Mouse (Mus musculus) MEL (cell line): ENCODE measurements around the gene Stmnd1. TPM values are rescaled to one million over a fixed set of nuclear protein-coding genes. Genes with fewer than 3 reads are reported as not detected.

Experiments
- DNase-seq: peaks from one replicate; pipeline ENCODE4 v3.0.0; 2011; ENCODE audit warnings: low read depth, low spot score
- H3K27ac ChIP-seq: 2 replicates; pipeline ENCODE4 v1.5.1; 2012; ENCODE audit warnings: low read depth, mild to moderate bottlenecking, control low read depth, low read length, moderate library complexity; ENCODE audit not compliant: control insufficient read depth
- H3K27me3 ChIP-seq, 2 experiments: fragments of 150-350 bp in 1 of 2; sonication (generic) in 1 of 2; 2 replicates each; pipeline ENCODE4 v1.6.1; 2012; ENCODE audit warnings: low read length in 2 of 2, mild to moderate bottlenecking in 2 of 2, improper control_type of control experiment in 1 of 2, moderate library complexity in 1 of 2; ENCODE audit not compliant: insufficient read depth in 2 of 2, control insufficient read depth in 1 of 2
- H3K36me3 ChIP-seq, 2 experiments: 2 replicates each; pipeline ENCODE4 v1.6.1; 2012 to 2014; ENCODE audit warnings: low read length in 2 of 2, improper control_type of control experiment in 1 of 2, inconsistent platforms in 1 of 2, mild to moderate bottlenecking in 1 of 2; ENCODE audit not compliant: insufficient read depth in 2 of 2, control insufficient read depth in 1 of 2
- H3K4me1 ChIP-seq, 2 experiments: fragments of 150-350 bp in 1 of 2; sonication (generic) in 1 of 2; 2 replicates each; pipeline ENCODE4 v1.6.1; 2012; ENCODE audit warnings: low read length in 2 of 2, improper control_type of control experiment in 1 of 2, mild to moderate bottlenecking in 1 of 2; ENCODE audit not compliant: insufficient read depth in 2 of 2, control insufficient read depth in 1 of 2
- H3K4me3 ChIP-seq, 2 experiments: fragments of 150-350 bp in 1 of 2; sonication (generic) in 1 of 2; 2 replicates each; pipeline ENCODE4 v1.5.1; 2012; ENCODE audit warnings: low read depth in 2 of 2, low read length in 2 of 2, mild to moderate bottlenecking in 2 of 2, moderate library complexity in 2 of 2, control low read depth in 1 of 2, improper control_type of control experiment in 1 of 2; ENCODE audit not compliant: control insufficient read depth in 1 of 2, insufficient read depth in 1 of 2
- H3K79me2 ChIP-seq: 2 replicates; pipeline ENCODE4 v1.6.1; 2012; ENCODE audit warnings: mild to moderate bottlenecking, low read length, moderate library complexity; ENCODE audit not compliant: control insufficient read depth, poor library complexity, insufficient read depth
- H3K9ac ChIP-seq: 2 replicates; pipeline ENCODE4 v1.6.1; 2012; ENCODE audit warnings: low read depth, mild to moderate bottlenecking, control low read depth, low read length, moderate library complexity; ENCODE audit not compliant: control insufficient read depth, poor library complexity, severe bottlenecking
- H3K9me3 ChIP-seq: fragments of 150-350 bp; sonication (generic); replicated peaks from 2 replicates; pipeline ENCODE4 v1.6.1; 2012; ENCODE audit warnings: mild to moderate bottlenecking, low read length, improper control_type of control experiment, moderate library complexity; ENCODE audit not compliant: insufficient read depth
- BHLHE40 ChIP-seq: IDR thresholded peaks from 2 replicates; pipeline ENCODE4 v1.6.1; 2012; ENCODE audit warnings: low read depth, mild to moderate bottlenecking, inconsistent platforms, low read length, improper control_type of control experiment, borderline replicate concordance
- CHD2 ChIP-seq: IDR thresholded peaks from 2 replicates; pipeline ENCODE4 v1.6.1; 2011; ENCODE audit warnings: low read length, improper control_type of control experiment
- CTCF ChIP-seq, 3 experiments: IDR thresholded peaks in 2 of 3; conservative IDR thresholded peaks in 1 of 3; 2 replicates each; pipeline ENCODE4 v1.5.1; 2011 to 2012; ENCODE audit warnings: low read length in 3 of 3, low read depth in 2 of 3, mild to moderate bottlenecking in 2 of 3, improper control_type of control experiment in 1 of 3, inconsistent platforms in 1 of 3, mixed read lengths in 1 of 3, moderate library complexity in 1 of 3; ENCODE audit not compliant: control insufficient read depth in 1 of 3, insufficient read depth in 1 of 3, poor library complexity in 1 of 3, severe bottlenecking in 1 of 3
- ELF1 ChIP-seq: IDR thresholded peaks from 2 replicates; pipeline ENCODE4 v1.6.1; 2014; ENCODE audit warnings: low read depth, mild to moderate bottlenecking, inconsistent platforms, low read length, improper control_type of control experiment, moderate library complexity
- GABPA ChIP-seq: IDR thresholded peaks from 2 replicates; pipeline ENCODE4 v1.6.1; 2012; ENCODE audit warnings: low read depth, mild to moderate bottlenecking, inconsistent platforms, low read length, improper control_type of control experiment, moderate library complexity
- GATA1 ChIP-seq: IDR thresholded peaks from 2 replicates; pipeline ENCODE4 v1.6.1; 2011; ENCODE audit warnings: low read depth, low read length, improper control_type of control experiment
- MAFK ChIP-seq: IDR thresholded peaks from 2 replicates; pipeline ENCODE4 v1.6.1; 2011; ENCODE audit warnings: low read depth, mild to moderate bottlenecking, low read length, improper control_type of control experiment, borderline replicate concordance
- MAX ChIP-seq: IDR thresholded peaks from 2 replicates; pipeline ENCODE4 v1.6.1; 2011; ENCODE audit warnings: low read length, improper control_type of control experiment
- MEF2A ChIP-seq: IDR thresholded peaks from 2 replicates; pipeline ENCODE4 v1.6.1; 2014; ENCODE audit warnings: low read depth, mild to moderate bottlenecking, inconsistent platforms, low read length, improper control_type of control experiment; ENCODE audit not compliant: poor library complexity, insufficient replicate concordance, severe bottlenecking; ENCODE audit errors: extremely low read depth
- MXI1 ChIP-seq: IDR thresholded peaks from 2 replicates; pipeline ENCODE4 v1.6.1; 2011; ENCODE audit warnings: mild to moderate bottlenecking, low read depth, low read length, improper control_type of control experiment
- POLR2AphosphoS2 ChIP-seq: IDR thresholded peaks from 2 replicates; pipeline ENCODE4 v1.6.1; 2011; ENCODE audit warnings: low read length, improper control_type of control experiment
- RAD21 ChIP-seq: IDR thresholded peaks from 2 replicates; pipeline ENCODE4 v1.6.1; 2011; ENCODE audit warnings: mild to moderate bottlenecking, low read depth, low read length, improper control_type of control experiment
- SMC3 ChIP-seq: IDR thresholded peaks from 2 replicates; pipeline ENCODE4 v1.6.1; 2011; ENCODE audit warnings: low read depth, low read length, improper control_type of control experiment
- TCF12 ChIP-seq: IDR thresholded peaks from 2 replicates; pipeline ENCODE4 v1.6.1; 2014; ENCODE audit warnings: low read depth, mild to moderate bottlenecking, inconsistent platforms, low read length, improper control_type of control experiment, moderate library complexity
- UBTF ChIP-seq: IDR thresholded peaks from 2 replicates; pipeline ENCODE4 v1.6.1; 2012; ENCODE audit warnings: low read depth, mild to moderate bottlenecking, inconsistent platforms, low read length, improper control_type of control experiment, moderate library complexity, borderline replicate concordance; ENCODE audit not compliant: insufficient read depth
- USF1 ChIP-seq: IDR thresholded peaks from 2 replicates; pipeline ENCODE4 v1.6.1; 2014; ENCODE audit warnings: low read depth, mild to moderate bottlenecking, inconsistent platforms, low read length, improper control_type of control experiment, moderate library complexity
- ZC3H11A ChIP-seq: IDR thresholded peaks from 2 replicates; pipeline ENCODE4 v1.6.1; 2012; ENCODE audit warnings: low read depth, mild to moderate bottlenecking, inconsistent platforms, low read length, improper control_type of control experiment
- ZKSCAN1 ChIP-seq: IDR thresholded peaks from 2 replicates; pipeline ENCODE4 v1.6.1; 2012; ENCODE audit warnings: low read depth, mild to moderate bottlenecking, inconsistent platforms, low read length, improper control_type of control experiment, moderate library complexity
- ZMIZ1 ChIP-seq: IDR thresholded peaks from 2 replicates; pipeline ENCODE4 v1.6.1; 2012; ENCODE audit warnings: low read depth, mild to moderate bottlenecking, inconsistent platforms, low read length, improper control_type of control experiment, moderate library complexity
- polyA plus RNA-seq, 2 experiments: library from polyadenylated mRNA; stranded (reverse) in 1 of 2; unstranded in 1 of 2; fragments of >175 nt in 1 of 2; fragments of >200 nt in 1 of 2; gene quantifications; 2 replicates each; pipeline versions ENCODE4 v1.2.1 to v1.2.4; 2012; ENCODE audit warnings: low replicate concordance in 2 of 2, low read depth in 1 of 2; ENCODE audit not compliant: insufficient read length in 2 of 2, insufficient read depth in 1 of 2, missing spikeins in 1 of 2
- total RNA-seq: library from RNA; depleted of rRNA; stranded (reverse); fragments of 300-350 nt; gene quantifications from 2 replicates; pipeline ENCODE4 v1.2.3, GENCODE M21; 2012

Gene Stmnd1
- total and polyA plus RNA-seq, 3 experiments, result not detected

DNA sequence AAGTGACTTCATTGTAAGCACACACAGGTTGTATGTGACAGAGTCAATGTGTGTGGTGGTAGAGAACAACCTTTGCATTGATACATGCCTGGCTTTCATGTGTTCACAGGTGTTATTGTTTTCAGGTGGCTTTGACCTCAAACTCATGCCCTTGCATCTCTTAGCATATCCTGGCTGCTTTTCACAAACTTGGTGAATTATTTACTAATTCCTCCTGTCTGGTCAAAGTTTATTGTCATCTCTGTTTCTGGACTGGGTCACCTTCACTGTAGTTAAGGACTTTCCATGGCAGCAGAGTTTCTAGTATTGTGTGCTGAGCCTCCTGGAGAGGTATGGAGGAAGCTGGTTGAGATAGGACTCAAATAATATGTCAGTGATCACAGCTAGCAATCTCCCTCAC, 20.8 kb downstream of the Stmnd1 start:
- Histone ChIP-seq H3K4me1 (no peaks in the 10 kb centered on the region), H3K9me3 (no peaks in the 10 kb centered on the region), H3K4me3 (no peak overlapping the region), H3K79me2 (no peaks in the 10 kb centered on the region), H3K36me3 (no peaks in the 10 kb centered on the region), H3K9ac (no peak overlapping the region), H3K27ac (no peak overlapping the region), H3K27me3 (peaks cover 3 to 9% of the 10 kb centered on the region in 2 experiments; a peak in 3 of 4 replicates)
- no peak for DNase-seq
- TF ChIP-seq TCF12 (no peak), ELF1 (no peak)

DNA sequence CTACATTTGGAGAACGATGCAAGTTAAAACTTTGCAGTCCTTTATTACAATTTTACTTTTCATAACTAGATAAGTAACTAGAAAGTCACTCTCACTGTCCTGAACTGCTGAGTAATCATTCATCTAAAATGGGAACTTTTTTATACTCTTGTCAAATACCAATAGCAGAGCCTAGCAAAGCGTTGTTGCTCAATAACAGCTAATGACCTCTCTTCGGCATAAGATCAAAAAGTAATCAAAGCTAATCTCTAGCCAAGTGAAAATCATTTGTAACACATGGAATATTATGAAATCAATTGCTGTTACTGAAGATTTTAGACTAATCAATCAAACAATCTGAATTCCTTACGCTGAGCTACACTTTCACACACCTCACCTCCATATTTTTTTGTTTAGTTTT, 24.2 kb downstream of the Stmnd1 start:
- TF ChIP-seq UBTF (no peak), ELF1 (no peak), MAFK (no peak), ZC3H11A (no peak), CHD2 (no peak), GATA1 (no peak), BHLHE40 (no peak), MAX (no peak), MEF2A (no peak), POLR2AphosphoS2 (no peak), MXI1 (no peak), SMC3 (no peak), ZMIZ1 (no peak), GABPA (no peak), CTCF (IDR thresholded peaks at IDR 0.05 in 2 of 3, conservative IDR thresholded peaks at IDR 0.05 in 1 of 3; ENCODE audit: control insufficient read depth in 1 of 3, insufficient read depth in 1 of 3, low read depth in 2 of 3, low read length in 3 of 3, poor library complexity in 1 of 3, severe bottlenecking in 1 of 3) (no peak), ZKSCAN1 (no peak), RAD21 (no peak), USF1 (no peak)
- TF ChIP-seq, all 39 proteins: peak for 0
- Histone ChIP-seq H3K36me3 (no peaks in the 10 kb centered on the region), H3K4me3 (no peak overlapping the region), H3K27me3 (peaks cover 3 to 9% of the 10 kb centered on the region in 2 experiments; a peak in 3 of 4 replicates), H3K4me1 (no peaks in the 10 kb centered on the region), H3K9ac (no peak overlapping the region), H3K27ac (no peak overlapping the region), H3K79me2 (no peaks in the 10 kb centered on the region), H3K9me3 (no peaks in the 10 kb centered on the region)
- no peak for DNase-seq
